Mouse (Mus musculus) intestine, embryonic 16.5 days (tissue): ENCODE results near the gene Ralgps1. TPM values are rescaled to one million over a fixed set of nuclear protein-coding genes. Genes with fewer than 3 reads are reported as not detected.

ENCODE experiments used
- ATAC-seq: fragments of 200-750 bp; cut with Nextera tagmentation; 2 replicates; pipeline ENCODE4 v1.8.0; 2017; ENCODE audit warnings: moderate TSS enrichment, moderate library complexity
- H3K27ac ChIP-seq: fragments of 300-500 bp; sonication (generic); 2 replicates; pipeline ENCODE4 v1.5.1; 2014; ENCODE audit warnings: mild to moderate bottlenecking, low read length
- H3K27me3 ChIP-seq: fragments of 300-500 bp; sonication (generic); replicated peaks from 2 replicates; pipeline ENCODE4 v1.6.1; 2014; ENCODE audit warnings: low read length, control low read depth, mixed read lengths; ENCODE audit not compliant: control insufficient read depth, insufficient read depth
- H3K36me3 ChIP-seq: fragments of 300-500 bp; sonication (generic); 2 replicates; pipeline ENCODE4 v1.6.1; 2014; ENCODE audit warnings: low read length, control low read depth; ENCODE audit not compliant: control insufficient read depth, insufficient read depth
- H3K4me1 ChIP-seq: fragments of 300-500 bp; sonication (generic); 2 replicates; pipeline ENCODE4 v1.6.1; 2014; ENCODE audit warnings: low read length, control low read depth, mixed read lengths; ENCODE audit not compliant: control insufficient read depth, insufficient read depth
- H3K4me2 ChIP-seq: fragments of 300-500 bp; sonication (generic); 2 replicates; pipeline ENCODE4 v1.6.1; 2014; ENCODE audit warnings: low read depth, low read length, control low read depth
- H3K4me3 ChIP-seq: fragments of 300-500 bp; sonication (generic); 2 replicates; pipeline ENCODE4 v1.5.1; 2014; ENCODE audit warnings: mild to moderate bottlenecking, low read length
- H3K9ac ChIP-seq: fragments of 300-500 bp; sonication (generic); 2 replicates; pipeline ENCODE4 v1.6.1; 2014; ENCODE audit warnings: low read depth, low read length
- H3K9me3 ChIP-seq: fragments of 300-500 bp; sonication (generic); 2 replicates; pipeline ENCODE4 v1.6.1; 2016; ENCODE audit warnings: low read length, control low read depth; ENCODE audit not compliant: control insufficient read depth
- WGBS: fragments of 180-500 bp; shearing (Covaris S2); extraction: QIAGEN DNeasy Blood & Tissue Kit; methylation state at CpG from one replicate; pipeline ENCODE4 v1.1.7; 2014; 5-methylcytosine and 5-hydroxymethylcytosine counted together
- polyA plus RNA-seq: library from polyadenylated mRNA; unstranded; fragments of >200 nt; fragmentation: Nextera tagmentation; extraction: Ambion mirVana; gene quantifications from 2 replicates; pipeline ENCODE4 v1.2.1, GENCODE M21; 2015

The Ralgps1 gene
- polyA plus RNA-seq = 6.3 and 8.0 TPM in 2 replicates

DNA sequence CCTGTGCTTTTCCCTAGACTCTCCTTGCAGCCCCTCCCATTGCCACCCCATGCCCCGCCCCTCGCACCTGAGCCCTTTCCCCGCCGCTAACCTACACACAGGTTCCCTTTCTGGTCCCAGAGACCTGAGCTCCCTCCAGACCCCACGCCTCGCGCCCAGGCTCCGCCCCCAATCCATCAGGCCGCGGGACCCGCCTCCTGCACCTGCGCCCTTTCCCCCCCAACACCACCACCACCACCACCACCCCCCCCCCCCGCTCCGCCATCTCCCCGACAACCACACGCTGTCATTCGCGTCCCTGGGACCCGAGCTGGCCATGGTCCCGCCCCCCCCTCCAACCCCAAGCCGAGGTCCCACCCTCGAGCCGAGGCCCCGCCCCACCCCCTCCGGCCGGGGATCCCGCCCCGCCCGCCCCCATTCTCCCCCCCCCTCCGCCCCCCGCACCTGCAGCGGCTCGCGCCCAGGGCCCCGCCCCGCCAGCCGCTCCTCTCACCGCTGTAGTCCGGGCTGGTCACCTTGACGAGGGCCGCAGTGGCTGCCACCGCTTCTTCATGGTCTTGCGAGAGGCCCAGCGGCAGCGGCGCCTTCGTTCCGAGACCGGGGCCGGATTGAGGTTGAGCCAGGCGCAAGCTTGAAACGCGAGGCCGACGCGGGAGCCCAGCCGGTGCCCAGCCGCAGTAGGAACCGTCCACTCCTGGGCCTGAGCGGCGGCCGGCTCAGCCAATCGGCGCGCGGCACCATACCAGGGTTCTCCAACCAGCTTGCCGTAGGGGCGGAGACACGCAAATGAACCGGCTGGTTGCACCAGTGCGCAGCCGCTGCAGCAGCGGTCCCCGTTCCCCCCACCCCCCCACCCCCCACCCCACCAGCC lies at the start of gene Ralgps1:
Ralgps1 (minus strand) TSS at position 710 of the 871 bp plus-strand sequence.
- Histone ChIP-seq H3K27me3 (no peaks in the 10 kb centered on the region), H3K4me3 (peak within 1 kb of the TSS; percentile 76), H3K27ac (peak within 1 kb of the TSS; percentile 97), H3K4me1 (peaks cover 17% of the 10 kb centered on the region), H3K9me3 (no peaks in the 10 kb centered on the region), H3K4me2 (peak within 1 kb of the TSS; percentile 67), H3K9ac (peak within 1 kb of the TSS; percentile 78), H3K36me3 (no peaks in the 10 kb centered on the region)
- under 1% methylated on average over 50 of the region's 74 CpGs for WGBS
- ATAC-seq = peak; percentile 97

DNA sequence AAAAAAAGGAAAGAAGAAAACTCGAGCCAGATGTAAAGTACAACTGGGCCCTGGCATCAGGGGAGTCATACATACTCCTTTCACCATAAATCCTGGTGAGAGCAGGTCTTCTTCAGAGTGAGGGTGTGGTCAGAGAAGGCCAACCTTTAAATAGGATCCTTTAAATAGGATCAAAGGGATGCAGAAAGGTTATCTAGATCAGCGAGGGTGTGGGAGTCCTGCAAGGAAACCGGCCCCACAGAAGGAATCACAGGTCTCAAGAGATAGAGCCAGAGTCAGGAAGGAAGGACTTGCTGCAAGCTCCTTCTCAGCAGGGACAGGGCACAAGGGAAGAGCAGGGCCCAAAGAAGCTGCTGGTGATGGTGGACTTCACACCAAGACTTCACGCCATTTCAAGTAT lies 46.2 kb upstream of the Ralgps1 start:
- H3K4me1 ChIP-seq = no peaks in the 10 kb centered on the region
- H3K4me3 ChIP-seq = no peak overlapping the region
- H3K36me3 ChIP-seq = 0 out of 2 replicates have a peak, but pooled peaks cover 3% of the 10 kb centered on the region
- no peak for ATAC-seq
- no peaks in the 10 kb centered on the region for H3K9me3 ChIP-seq
- 65% methylated on average over 4 of the region's 4 CpGs for WGBS
- H3K9ac ChIP-seq = no peak overlapping the region
- no peak overlapping the region for H3K27ac ChIP-seq
- H3K4me2 ChIP-seq = no peak overlapping the region
- no peaks in the 10 kb centered on the region for H3K27me3 ChIP-seq

- Histone ChIP-seq H3K9me3 (no peaks in the 10 kb centered on the region), H3K4me3 (no peak overlapping the region), H3K9ac (no peak overlapping the region), H3K27me3 (no peaks in the 10 kb centered on the region), H3K36me3 (0 out of 2 replicates have a peak, but pooled peaks cover 3% of the 10 kb centered on the region), H3K4me1 (0 out of 2 replicates have a peak, but pooled peaks cover 4% of the 10 kb centered on the region), H3K4me2 (no peak overlapping the region), H3K27ac (no peak overlapping the region)
- WGBS = 82% methylated on average over 13 of the region's 13 CpGs
- no peak for ATAC-seq
Observed at GRCm38 (mm10) chr2:33414019-33414418, 42.7 kb upstream of the Ralgps1 start.

- H3K4me3 ChIP-seq = no peak overlapping the region
- no peaks in the 10 kb centered on the region for H3K9me3 ChIP-seq
- H3K4me1 ChIP-seq = 0 out of 2 replicates have a peak, but pooled peaks cover 4% of the 10 kb centered on the region
- 0 out of 2 replicates have a peak, but pooled peaks cover 3% of the 10 kb centered on the region for H3K36me3 ChIP-seq
- H3K27ac ChIP-seq = no peak overlapping the region
- no peaks in the 10 kb centered on the region for H3K27me3 ChIP-seq
- no peak overlapping the region for H3K4me2 ChIP-seq
- WGBS = 83% methylated on average over 14 of the region's 14 CpGs
- no peak overlapping the region for H3K9ac ChIP-seq
- ATAC-seq = no peak
Observed at GRCm38 (mm10) chr2:33412111-33412510, 40.8 kb upstream of the Ralgps1 start.

DNA sequence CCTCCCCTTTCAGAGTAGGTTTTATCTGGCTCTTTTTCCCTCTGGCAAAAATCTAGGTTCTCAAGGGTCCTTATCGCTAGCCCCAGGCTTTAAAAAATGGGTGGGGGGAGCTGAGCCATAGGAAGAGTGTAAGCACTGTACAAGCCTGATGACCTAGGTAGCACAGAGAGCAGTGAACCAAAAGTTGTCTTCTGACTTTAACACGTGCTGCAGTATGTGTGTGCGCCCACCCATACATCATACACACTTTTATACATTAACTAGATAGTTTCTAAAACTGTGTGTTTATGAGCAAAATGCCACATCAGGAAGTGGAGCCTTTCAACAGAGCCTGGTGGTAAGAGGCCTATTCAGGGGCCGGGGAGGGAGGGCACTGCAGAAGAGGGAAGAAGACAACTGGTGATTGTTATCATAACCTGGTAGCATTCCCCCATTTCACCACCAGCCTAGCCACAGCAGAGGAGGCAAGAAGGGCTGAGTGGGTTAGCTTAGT lies 32.3 kb upstream of the Ralgps1 start:
- H3K9ac ChIP-seq = no peak overlapping the region
- 56% methylated on average over 4 of the region's 4 CpGs for WGBS
- H3K4me3 ChIP-seq = no peak overlapping the region
- no peak overlapping the region for H3K4me2 ChIP-seq
- H3K36me3 ChIP-seq = no peaks in the 10 kb centered on the region; the same call in 1 of the 2 replicates
- no peaks in the 10 kb centered on the region for H3K27me3 ChIP-seq
- H3K4me1 ChIP-seq = peaks cover 14% of the 10 kb centered on the region
- peak; percentile 62 for ATAC-seq
- no peaks in the 10 kb centered on the region for H3K9me3 ChIP-seq
- H3K27ac ChIP-seq = peak overlapping the region; percentile 63

DNA sequence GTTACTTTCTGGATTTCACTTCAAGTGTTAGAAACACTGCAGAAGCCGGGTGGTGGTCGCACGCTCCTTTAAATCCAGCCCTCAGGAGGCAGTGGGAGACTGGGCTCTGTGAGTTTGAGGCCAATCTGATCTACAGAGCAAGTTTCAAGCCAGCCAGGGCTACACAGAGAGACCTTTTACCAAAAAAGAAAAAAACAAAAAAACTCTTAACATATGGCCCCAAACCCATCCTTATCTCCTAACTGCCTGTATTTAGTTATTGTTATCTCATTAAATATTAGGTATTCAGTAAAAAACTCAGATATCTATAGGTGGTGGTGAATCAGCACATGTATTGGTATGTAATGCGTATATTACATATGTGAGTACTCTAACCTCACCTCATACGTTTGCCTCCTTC lies 31.4 kb upstream of the Ralgps1 start:
- no peaks in the 10 kb centered on the region for H3K9me3 ChIP-seq
- 66% methylated on average over 5 of the region's 5 CpGs for WGBS
- peaks cover 14% of the 10 kb centered on the region for H3K4me1 ChIP-seq
- no peak overlapping the region for H3K9ac ChIP-seq
- no peak overlapping the region for H3K4me2 ChIP-seq
- H3K4me3 ChIP-seq = no peak overlapping the region
- H3K27me3 ChIP-seq = no peaks in the 10 kb centered on the region
- H3K36me3 ChIP-seq = no peaks in the 10 kb centered on the region; the same call in 1 of the 2 replicates
- no peak overlapping the region for H3K27ac ChIP-seq
- ATAC-seq = no peak

DNA sequence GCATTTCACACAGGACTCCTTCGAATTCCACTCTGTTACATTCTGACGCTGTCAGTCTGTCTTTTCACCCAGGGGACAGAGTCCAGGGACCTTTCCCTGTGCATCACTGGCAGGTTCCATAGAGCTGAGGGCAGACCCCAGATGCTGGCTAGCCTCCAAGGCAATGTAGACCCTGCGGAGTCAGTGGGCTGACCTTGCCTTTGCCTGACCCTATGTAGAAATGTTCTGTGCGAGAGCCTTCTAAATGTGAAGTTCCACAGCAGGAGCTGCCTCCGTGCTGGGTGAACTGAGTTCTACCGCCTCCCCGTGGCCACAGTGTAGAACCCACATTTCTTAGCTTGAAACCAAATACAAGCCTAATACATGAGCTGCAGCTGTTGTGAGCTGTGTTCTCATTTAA lies 30.9 kb upstream of the Ralgps1 start:
- H3K27ac ChIP-seq = no peak overlapping the region
- 34% methylated on average over 7 of the region's 7 CpGs for WGBS
- no peak overlapping the region for H3K4me2 ChIP-seq
- H3K27me3 ChIP-seq = no peaks in the 10 kb centered on the region
- H3K36me3 ChIP-seq = no peaks in the 10 kb centered on the region; the same call in 1 of the 2 replicates
- ATAC-seq = no peak
- no peak overlapping the region for H3K9ac ChIP-seq
- H3K4me1 ChIP-seq = peaks cover 14% of the 10 kb centered on the region
- H3K4me3 ChIP-seq = no peak overlapping the region
- no peaks in the 10 kb centered on the region for H3K9me3 ChIP-seq

DNA sequence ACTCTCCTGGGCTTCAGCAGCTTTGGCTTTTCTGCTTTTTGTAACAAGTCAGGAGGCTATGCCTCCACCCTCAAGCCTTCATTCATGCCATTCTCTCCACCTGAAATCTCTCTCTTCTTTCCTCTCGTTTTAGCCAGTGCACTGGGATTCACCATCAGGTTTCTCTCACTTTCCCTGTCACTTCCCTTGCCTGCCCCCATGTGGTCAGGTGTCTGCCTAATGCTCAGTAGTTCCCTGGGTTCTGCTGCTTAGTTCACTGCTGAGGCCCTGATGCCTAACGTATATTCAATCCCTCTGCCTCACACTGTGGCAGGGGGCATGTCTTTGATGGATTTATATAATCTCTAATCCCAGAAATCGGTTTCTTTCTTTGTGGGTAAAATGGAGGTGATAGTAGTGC lies 29.9 kb upstream of the Ralgps1 start:
- H3K4me2 ChIP-seq = no peak overlapping the region
- no peak for ATAC-seq
- 48% methylated on average over 3 of the region's 3 CpGs for WGBS
- no peaks in the 10 kb centered on the region for H3K9me3 ChIP-seq
- no peak overlapping the region for H3K4me3 ChIP-seq
- H3K27ac ChIP-seq = no peak overlapping the region
- H3K36me3 ChIP-seq = no peaks in the 10 kb centered on the region; the same call in 1 of the 2 replicates
- no peaks in the 10 kb centered on the region for H3K27me3 ChIP-seq
- H3K9ac ChIP-seq = no peak overlapping the region
- H3K4me1 ChIP-seq = peaks cover 10% of the 10 kb centered on the region

- Histone ChIP-seq H3K27me3 (no peaks in the 10 kb centered on the region), H3K4me3 (no peak overlapping the region), H3K4me2 (no peak overlapping the region), H3K36me3 (no peaks in the 10 kb centered on the region), H3K4me1 (peaks cover 10% of the 10 kb centered on the region), H3K27ac (no peak overlapping the region), H3K9me3 (no peaks in the 10 kb centered on the region), H3K9ac (no peak overlapping the region)
- ATAC-seq = no peak
- 70% methylated on average over 5 of the region's 5 CpGs for WGBS
Observed at GRCm38 (mm10) chr2:33400541-33400940, 29.3 kb upstream of the Ralgps1 start.
